Mouse (Mus musculus) megakaryocyte-erythroid progenitor cell, adult 5-6 weeks (primary cell): Measurements from ENCODE around the gene Rap1b. TPM values are rescaled to one million over a fixed set of nuclear protein-coding genes. Genes with fewer than 3 reads are reported as not detected.
A peak's percentile ranks its signal among the peaks of the same experiment; 100 is the strongest.

Experiments
- ATAC-seq: replicated peaks from 2 replicates; pipeline ENCODE4 v1.8.0; 2016; ENCODE audit warnings: mild to moderate bottlenecking, inconsistent platforms; ENCODE audit not compliant: severe bottlenecking, poor library complexity, low FRiP score, low TSS enrichment
- total RNA-seq, 2 experiments: library from RNA; stranded (forward) in 1 of 2; stranded (reverse) in 1 of 2; fragments of 200-1000, 215-1000 nt in 1 of 2; fragments of >200 nt in 1 of 2; fragmentation: Nextera tagmentation in 1 of 2; gene quantifications; 2 replicates each; pipeline ENCODE4 v1.2.3; 2014 to 2017

Gene Rap1b
- total RNA-seq, 2 experiments from 2014 or later: 56.8 to 67.4 TPM

DNA sequence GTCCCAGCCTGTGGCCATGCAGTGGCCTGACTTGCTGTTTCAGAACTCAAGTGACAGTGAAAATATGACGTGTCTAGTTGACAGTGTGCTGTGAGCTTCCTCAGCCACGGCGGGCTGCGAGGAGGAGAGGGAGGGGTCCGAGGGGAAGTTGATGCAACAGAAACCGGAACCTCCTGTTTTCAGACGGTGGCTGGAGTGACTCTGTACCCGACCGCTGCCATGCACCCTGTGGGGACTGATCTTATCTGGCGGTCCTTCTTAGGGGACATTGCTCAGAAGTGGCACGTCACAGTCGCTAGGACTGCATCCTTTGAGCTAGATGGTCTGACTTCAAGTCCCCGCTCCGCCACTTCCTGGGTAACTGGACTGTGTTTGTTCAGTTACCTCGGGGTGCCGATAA is 15.1 kb upstream of the Rap1b start:
- ATAC-seq: peak; percentile 79

DNA sequence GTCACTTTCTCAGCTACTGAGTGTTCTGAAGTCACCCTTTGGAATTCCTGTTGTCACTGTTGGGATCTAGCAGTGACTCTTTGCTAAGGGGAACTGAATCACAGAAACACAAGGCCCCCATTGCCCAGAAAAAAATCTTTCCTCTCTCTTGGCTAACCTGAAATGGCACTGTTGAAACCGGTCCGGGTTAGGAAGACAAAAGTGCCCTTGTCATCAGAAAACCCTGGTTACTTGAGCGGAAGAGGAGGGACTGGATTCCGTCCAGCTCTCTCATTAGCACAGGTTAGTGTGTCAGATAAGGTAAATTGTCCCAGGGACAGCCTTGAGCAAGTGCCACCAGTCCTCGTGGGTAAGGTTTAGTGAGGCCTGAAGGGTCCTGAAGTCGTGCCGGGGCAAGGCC is 14.5 kb upstream of the Rap1b start:
- peak; percentile 20; the same call in 1 of the 2 replicates for ATAC-seq

DNA sequence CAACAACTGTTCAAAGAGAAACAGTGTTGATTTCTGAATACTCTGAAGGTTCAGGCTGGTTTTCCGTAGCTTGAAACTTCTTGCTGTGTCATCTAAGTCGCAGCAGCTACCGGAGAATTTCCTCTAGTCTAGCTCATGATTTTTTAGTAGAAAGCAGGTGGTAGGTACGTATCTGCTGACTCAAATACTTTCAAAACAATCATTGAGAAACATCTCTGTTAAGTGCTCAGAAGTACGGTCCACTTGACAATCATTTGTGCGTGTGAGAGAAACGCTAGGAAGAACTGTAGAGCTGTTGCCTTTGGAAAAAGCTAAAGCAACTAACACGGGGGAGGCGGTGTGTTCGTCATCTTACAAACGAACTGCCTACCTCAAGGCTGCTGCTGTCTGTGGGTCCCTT is 14.0 kb upstream of the Rap1b start:
- no peak for ATAC-seq

DNA sequence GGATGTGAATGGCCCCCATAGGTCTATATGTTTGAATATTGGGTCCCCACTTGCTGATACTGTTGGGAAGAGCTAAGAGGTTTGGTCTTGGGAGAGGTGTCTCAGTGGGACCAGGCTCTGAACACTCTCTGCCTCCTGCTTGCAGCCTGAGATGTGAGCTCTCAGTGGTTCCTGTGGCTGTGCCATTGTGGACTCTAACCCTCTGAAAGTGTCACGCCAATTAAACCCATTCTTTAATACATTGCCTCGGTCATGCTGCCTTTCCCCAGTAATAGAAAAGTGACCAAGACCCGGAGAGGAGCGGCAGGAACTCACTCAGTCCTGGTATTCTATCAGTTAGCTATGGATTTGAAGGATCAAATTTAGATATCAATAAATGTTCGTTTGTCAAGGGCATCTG is 12.4 kb upstream of the Rap1b start:
- ATAC-seq: no peak

- ATAC-seq: peak; percentile 44; the same call in 1 of the 2 replicates
These were observed 10.3 kb upstream of the Rap1b start for GRCm38 (mm10) chr10:117856001-117856720.

- 0 out of 2 replicates have a peak, but pooled peaks have one; percentile 53 for ATAC-seq
These were observed 6.9 kb upstream of the Rap1b start for GRCm38 (mm10) chr10:117852648-117853192.

GRCm38 (mm10) chr10:117848981-117849380 is 3.1 kb upstream of the Rap1b start:
- ATAC-seq: no peak

- no peak for ATAC-seq
These were observed 961 bp upstream of the Rap1b start for GRCm38 (mm10) chr10:117846796-117847195.

GRCm38 (mm10) chr10:117846260-117846632 is 411 bp upstream of the Rap1b start:
- ATAC-seq: peak; percentile 60; the same call in 1 of the 2 replicates

DNA sequence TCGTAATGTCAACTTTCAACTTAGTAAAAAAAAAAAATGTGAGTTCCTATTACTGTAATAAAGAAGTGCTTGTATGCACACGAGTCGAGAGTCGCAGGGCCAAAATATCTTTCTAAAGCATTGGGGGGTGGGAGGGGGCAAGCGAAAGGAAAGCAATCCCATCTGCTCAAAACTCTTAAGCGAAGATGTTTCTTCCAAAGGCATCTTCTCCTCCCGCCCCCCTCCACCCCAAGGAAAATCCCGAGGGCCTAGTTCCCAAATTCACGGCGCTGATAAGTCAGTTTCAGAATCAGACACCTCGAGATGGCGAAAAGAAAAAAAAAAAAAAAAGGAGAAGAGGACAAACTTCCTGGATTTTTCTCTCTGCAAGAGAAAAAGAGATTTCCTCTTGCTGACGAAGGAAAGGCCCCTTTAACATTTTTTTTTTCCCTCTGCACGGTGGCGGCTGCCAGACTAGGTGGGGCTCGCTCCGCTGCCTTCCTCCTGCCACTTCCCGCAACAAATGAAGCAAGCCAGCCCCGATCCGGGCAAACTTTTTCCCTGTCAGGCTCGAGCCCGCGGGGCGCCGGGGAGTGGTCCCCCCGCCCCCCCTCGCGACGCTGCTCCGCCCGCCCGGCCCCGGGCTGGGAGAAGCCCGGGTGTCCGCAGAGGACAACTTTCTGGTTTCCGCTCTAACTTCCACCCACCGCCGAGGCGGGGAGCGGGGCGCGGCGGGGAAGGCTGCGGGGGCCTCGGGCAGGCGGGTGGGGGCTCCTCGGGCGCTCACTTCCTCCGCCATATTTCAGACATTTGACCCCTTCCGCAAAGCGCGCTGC is 846 bp downstream of the Rap1b start:
- ATAC-seq: peak; percentile 24

- ATAC-seq: no peak
These were observed 1.6 kb downstream of the Rap1b start for GRCm38 (mm10) chr10:117844279-117844678.

DNA sequence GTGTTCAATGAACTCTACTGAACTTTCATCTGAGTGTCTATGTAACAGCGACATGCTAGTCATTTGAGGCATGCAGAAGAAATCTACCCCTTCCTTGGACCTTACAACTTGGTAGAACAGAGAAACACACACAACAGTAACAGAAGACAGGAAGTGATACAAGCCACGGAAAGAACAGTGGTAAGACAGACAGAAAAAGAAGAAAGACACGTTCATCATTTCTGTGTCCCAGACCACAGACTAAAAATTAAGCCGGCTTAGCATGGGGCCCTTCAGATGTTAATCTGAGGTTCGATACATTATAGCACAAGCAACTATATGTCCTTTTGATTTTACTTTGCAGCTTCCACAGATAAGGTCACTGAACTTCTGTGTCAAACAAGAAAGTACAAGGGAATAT is 2.1 kb downstream of the Rap1b start:
- ATAC-seq: no peak

DNA sequence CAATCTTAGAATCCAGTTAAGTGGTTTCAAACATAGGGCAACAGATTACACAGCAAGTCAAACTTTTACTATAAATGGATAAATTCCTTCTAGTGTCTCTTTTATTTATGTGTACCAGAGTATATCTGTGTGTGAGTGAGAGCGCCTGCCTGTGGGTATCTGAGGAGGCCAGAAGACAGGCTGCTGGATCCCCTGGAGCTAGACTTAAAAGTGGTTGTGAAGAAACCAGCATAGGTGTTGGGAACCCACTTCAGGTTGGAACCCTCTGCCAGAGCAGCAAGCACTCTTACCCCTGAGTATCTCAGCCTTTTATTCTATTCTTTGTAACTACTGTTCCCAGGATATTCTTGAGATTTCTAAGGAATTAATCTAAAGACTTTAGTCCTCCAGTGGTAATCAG is 4.1 kb downstream of the Rap1b start:
- ATAC-seq: no peak

DNA sequence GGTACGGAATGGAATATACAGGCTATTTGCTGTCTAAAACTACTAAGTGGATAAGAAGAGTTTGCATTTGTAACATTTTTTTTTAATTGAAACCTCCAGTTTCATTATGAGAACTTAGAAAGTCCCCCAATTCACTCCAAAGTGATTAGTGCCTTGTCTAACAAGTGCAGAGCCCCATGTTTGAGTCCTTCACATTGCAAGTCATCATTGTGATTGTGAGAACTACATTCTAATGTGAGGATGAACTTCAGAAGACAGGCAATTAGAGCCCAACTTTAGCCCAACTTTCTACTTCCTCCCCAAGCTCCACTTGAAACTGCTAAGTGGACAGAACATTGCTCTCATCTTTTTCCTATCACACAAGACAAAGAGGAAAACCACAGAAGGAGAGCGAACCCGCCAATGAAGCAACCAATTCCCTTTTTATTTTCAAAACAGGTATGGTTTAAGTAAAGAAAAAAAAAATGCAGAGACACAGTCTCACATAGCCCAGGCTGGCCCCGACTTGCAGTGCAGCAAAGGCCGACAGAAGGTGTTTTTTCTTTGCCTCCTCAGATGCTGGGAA is 5.3 kb downstream of the Rap1b start:
- ATAC-seq: no peak

DNA sequence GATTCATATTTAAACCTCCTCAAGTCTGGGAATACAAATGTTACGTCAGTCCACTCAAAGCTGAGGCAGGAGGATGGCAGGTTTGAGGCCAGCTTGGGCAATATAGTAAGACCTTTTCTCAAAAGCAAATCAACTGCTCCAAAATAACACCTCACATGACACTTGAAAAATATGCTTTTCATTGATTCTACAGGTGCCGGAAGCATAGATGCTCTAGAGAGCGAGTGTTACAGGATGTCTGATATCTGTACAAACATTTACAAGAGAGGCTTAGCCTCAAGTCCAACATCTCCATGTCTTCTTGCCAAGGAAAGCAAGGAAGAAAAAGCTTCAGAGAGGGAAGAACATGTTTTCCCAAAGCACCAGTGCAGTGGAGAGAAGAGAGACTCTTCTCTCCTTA is 6.1 kb downstream of the Rap1b start:
- no peak for ATAC-seq

GRCm38 (mm10) chr10:117838924-117839323 is 6.9 kb downstream of the Rap1b start:
- ATAC-seq: peak; percentile 60

DNA sequence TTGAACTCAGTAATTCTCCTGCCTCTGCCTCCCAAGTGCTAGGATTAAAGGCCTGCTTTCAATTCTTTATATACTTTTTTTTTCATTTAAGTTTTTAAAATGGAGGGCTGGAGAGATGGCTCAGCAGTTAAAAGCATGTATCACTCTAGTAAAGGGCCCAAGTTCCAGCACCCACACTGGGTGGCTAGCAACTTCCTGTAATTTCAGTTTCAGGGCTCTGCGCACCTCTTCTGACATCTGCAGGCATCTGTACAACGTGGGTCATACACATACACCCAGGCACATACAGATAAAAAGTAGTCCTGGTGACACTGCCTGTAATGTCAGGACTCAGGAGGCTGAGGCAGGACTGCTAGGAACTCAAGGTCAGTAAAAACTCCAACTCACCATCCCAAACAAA is 9.5 kb downstream of the Rap1b start:
- peak; percentile 56 for ATAC-seq

DNA sequence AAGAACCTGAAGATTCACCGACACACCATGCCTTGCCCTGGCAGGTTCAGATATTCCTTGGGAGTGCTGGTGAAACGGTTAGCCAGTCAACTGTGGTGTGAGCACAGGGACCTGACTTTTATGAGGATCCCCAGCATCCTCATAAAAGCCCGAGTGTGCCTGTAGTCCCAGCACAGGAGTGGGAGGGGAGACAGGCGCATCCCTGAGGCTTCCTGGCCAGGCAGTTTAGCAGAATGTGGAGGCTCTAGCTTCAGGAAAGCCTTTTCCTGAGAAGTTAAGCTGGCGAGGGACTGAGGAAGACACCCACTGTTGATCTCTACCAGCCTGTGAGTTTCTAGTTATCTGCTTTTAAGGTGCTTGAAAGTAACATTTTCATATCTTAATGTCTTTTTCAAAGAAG is 10.4 kb downstream of the Rap1b start:
- ATAC-seq: no peak

GRCm38 (mm10) chr10:117830797-117831196 is 15.0 kb downstream of the Rap1b start:
- no peak for ATAC-seq

GRCm38 (mm10) chr10:117829472-117830155 is 16.2 kb downstream of the Rap1b start:
- ATAC-seq: no peak
